In genomic region chr3:60712896-60713295, GRCm38 (mm10) we compare ENCODE assay signal across 21 mouse cellular contexts.
DNase-seq lines count a peak whose midpoint lies in the region; TF ChIP-seq lines count a peak whose summit lies in the region.
"Had no signal": no experiment of that assay in that cellular context is flagged by ENCODE, and none has a peak within 500 bp of the region (broad histone marks: within the 10 kb centered on the region; RNA-seq: fewer than 3 reads in every experiment).

No protein-coding gene starts in this region.

- H3K4me1 ChIP-seq in lung, adult 2 months (ENCODE audit: control insufficient read depth, insufficient read depth, low read length) = no peaks in the 10 kb centered on the region

- TF ChIP-seq POLR2A in lung, adult 2 months (IDR thresholded peaks at IDR 0.05; ENCODE audit: borderline replicate concordance, extremely low read depth, low read depth, low read length) = no peak

- intact Hi-C loops in left cerebral cortex, postnatal 14 days (cut with DNase I) = loop anchor here (10.0 kb wide), 1 partner anchor 588 kb away; no protein-coding TSS in a partner anchor

- TF ChIP-seq CTCF in lung, adult 2 months (IDR thresholded peaks at IDR 0.05; ENCODE audit: insufficient read depth, low read length) = no peak

- 67% methylated on average over 4 of the region's 4 CpGs for WGBS in lung, adult 2 months

- no peak overlapping the region for H3K4me3 ChIP-seq in lung, adult 2 months (replicated peaks; ENCODE audit: extremely low read depth, low read depth, low read length)

- DNase-seq in 3134 (ENCODE audit: extremely low read depth, insufficient read length, low spot score) (peak; percentile 53), 3T3-L1 (ENCODE audit: low read depth, low spot score) (peak; percentile 89), NIH3T3 (ENCODE audit: low read depth) (peak; percentile 31)
- DNase-seq in Muller cell, postnatal 12 days (ENCODE audit: inconsistent ontology term) = peak; percentile 83
- DNase-seq in cerebellum, adult 8-10 months = no peak
- DNase-seq in lung, adult 2 months = no peak
- DNase-seq in left cerebral cortex, postnatal 14 days (ENCODE audit: low spot score in 2 of 2) = no peak
- DNase-seq in thymus, postnatal 10 days (ENCODE audit: low spot score in 2 of 2) = no peak
- DNase-seq: adrenal gland, adult 2 months; adrenal gland, adult 8-10 months; adrenal gland, postnatal 10 days; adrenal gland, postnatal 14 days; adrenal gland, postnatal 25 days; adrenal gland, postnatal 36 days; B cell, adult 2 months; cerebellum, adult 11 months; cerebellum, adult 11-12 months; cerebellum, adult 18-20 months; cerebellum, adult 2 months; cerebellum, adult 9-10 months; cerebellum, adult 9-11 months had no signal

Comparison
In these comparisons a context has a peak if more than half of its experiments do, and no peak if none do; other contexts are left out.
1. DNase-seq: peak in 3134 (single experiment), 3T3-L1 (single experiment), Muller cell, postnatal 12 days (single experiment) and NIH3T3 (single experiment); none in cerebellum, adult 8-10 months (single experiment), lung, adult 2 months (single experiment), left cerebral cortex, postnatal 14 days (0 of 2) and thymus, postnatal 10 days (0 of 2).